Mouse (Mus musculus) liver, embryonic 12.5 days (tissue): ENCODE measurements around the gene Acss1. TPM values are rescaled to one million over a fixed set of nuclear protein-coding genes. Genes with fewer than 3 reads are reported as not detected.
A peak's percentile ranks its signal among the peaks of the same experiment; 100 is the strongest.

Experiments
- ATAC-seq: fragments of 200-750 bp; cut with Nextera tagmentation; 2 replicates; pipeline ENCODE4 v1.8.0; 2017; ENCODE audit warnings: moderate number of reproducible peaks, mild to moderate bottlenecking, moderate library complexity
- H3K27ac ChIP-seq: fragments of 300-500 bp; sonication (generic); 2 replicates; pipeline ENCODE4 v1.5.1; 2016; ENCODE audit warnings: mild to moderate bottlenecking
- H3K27me3 ChIP-seq: fragments of 300-500 bp; sonication (generic); replicated peaks from 2 replicates; pipeline ENCODE4 v1.6.1; 2016; ENCODE audit warnings: mild to moderate bottlenecking, moderate library complexity
- H3K36me3 ChIP-seq: fragments of 300-500 bp; sonication (generic); 2 replicates; pipeline ENCODE4 v1.6.1; 2016; ENCODE audit warnings: mild to moderate bottlenecking, moderate library complexity
- H3K4me1 ChIP-seq: fragments of 300-500 bp; sonication (generic); 2 replicates; pipeline ENCODE4 v1.6.1; 2016
- H3K4me2 ChIP-seq: fragments of 300-500 bp; sonication (generic); 2 replicates; pipeline ENCODE4 v1.6.1; 2016; ENCODE audit warnings: mild to moderate bottlenecking, moderate library complexity
- H3K4me3 ChIP-seq: fragments of 300-500 bp; sonication (generic); 2 replicates; pipeline ENCODE4 v1.5.1; 2016; ENCODE audit warnings: mild to moderate bottlenecking, moderate library complexity
- H3K9ac ChIP-seq: fragments of 300-500 bp; sonication (generic); 2 replicates; pipeline ENCODE4 v1.6.1; 2016; ENCODE audit warnings: mild to moderate bottlenecking, moderate library complexity
- H3K9me3 ChIP-seq: fragments of 300-500 bp; sonication (generic); replicated peaks from 2 replicates; pipeline ENCODE4 v1.6.1; 2016; ENCODE audit warnings: mild to moderate bottlenecking, moderate library complexity
- WGBS: fragments of 180-500 bp; shearing (Covaris S2); methylation state at CpG from one replicate; pipeline ENCODE4 v1.1.7; 2016; ENCODE audit not compliant: insufficient replicate concordance; 5-methylcytosine and 5-hydroxymethylcytosine counted together
- polyA plus RNA-seq: library from polyadenylated mRNA; unstranded; fragments of >200 nt; fragmentation: Nextera tagmentation; extraction: Ambion mirVana; gene quantifications from 2 replicates; pipeline ENCODE4 v1.2.1, GENCODE M21; 2016

The Acss1 gene
- polyA plus RNA-seq, 1 experiment from 2014 or later, result 47.4 TPM

GRCm38 (mm10) chr2:150624926-150625325, 43.4 kb downstream of the Acss1 start:
- 88% methylated on average over 8 of the region's 8 CpGs for WGBS
- H3K27me3 ChIP-seq, result no peaks in the 10 kb centered on the region
- peaks cover 100% of the 10 kb centered on the region for H3K36me3 ChIP-seq
- no peak overlapping the region for H3K4me2 ChIP-seq
- H3K27ac ChIP-seq, result no peak overlapping the region
- H3K4me1 ChIP-seq, result no peaks in the 10 kb centered on the region
- H3K4me3 ChIP-seq, result no peak overlapping the region
- no peaks in the 10 kb centered on the region for H3K9me3 ChIP-seq
- ATAC-seq, result no peak
- H3K9ac ChIP-seq, result no peak overlapping the region

- 72% methylated on average over 3 of the region's 3 CpGs for WGBS
These were observed 44.3 kb downstream of the Acss1 start for GRCm38 (mm10) chr2:150623957-150624356.

GRCm38 (mm10) chr2:150621698-150622097, 46.6 kb downstream of the Acss1 start:
- Histone ChIP-seq H3K9ac (no peak overlapping the region), H3K4me2 (no peak overlapping the region), H3K27ac (no peak overlapping the region), H3K36me3 (peaks cover 100% of the 10 kb centered on the region), H3K4me3 (no peak overlapping the region), H3K27me3 (no peaks in the 10 kb centered on the region), H3K4me1 (no peaks in the 10 kb centered on the region), H3K9me3 (no peaks in the 10 kb centered on the region)
- ATAC-seq, result no peak
- WGBS, result 64% methylated on average over 3 of the region's 3 CpGs

More at GRCm38 (mm10) chr2:150623957-150624356, 44.3 kb downstream of the Acss1 start:
- Histone ChIP-seq H3K27ac (no peak overlapping the region), H3K9me3 (no peaks in the 10 kb centered on the region), H3K36me3 (peaks cover 100% of the 10 kb centered on the region), H3K4me1 (no peaks in the 10 kb centered on the region), H3K4me2 (no peak overlapping the region), H3K27me3 (no peaks in the 10 kb centered on the region), H3K4me3 (no peak overlapping the region), H3K9ac (no peak overlapping the region)
- no peak for ATAC-seq

- H3K4me2 ChIP-seq, result no peak overlapping the region
- H3K27me3 ChIP-seq, result no peaks in the 10 kb centered on the region
- no peak overlapping the region for H3K4me3 ChIP-seq
- ATAC-seq, result peak; percentile 17; the same call in 1 of the 2 replicates
- H3K9ac ChIP-seq, result no peak overlapping the region
- no peaks in the 10 kb centered on the region for H3K36me3 ChIP-seq
- WGBS, result 33% methylated on average over 3 of the region's 3 CpGs
- H3K27ac ChIP-seq, result peak overlapping the region; percentile 12; the same call in 1 of the 2 replicates
- peaks cover 36% of the 10 kb centered on the region for H3K4me1 ChIP-seq
- no peaks in the 10 kb centered on the region for H3K9me3 ChIP-seq
These were observed 58.2 kb downstream of the Acss1 start for GRCm38 (mm10) chr2:150610097-150610496.

- WGBS, result 1% methylated on average over 10 of the region's 10 CpGs
- peak overlapping the region; percentile 77 for H3K4me3 ChIP-seq
- H3K9ac ChIP-seq, result peak overlapping the region; percentile 83
- H3K27ac ChIP-seq, result peak overlapping the region; percentile 81
- H3K4me1 ChIP-seq, result peaks cover 36% of the 10 kb centered on the region
- ATAC-seq, result peak; percentile 48
- H3K27me3 ChIP-seq, result no peaks in the 10 kb centered on the region
- 0 out of 2 replicates have a peak, but pooled peaks cover 4% of the 10 kb centered on the region for H3K36me3 ChIP-seq
- H3K9me3 ChIP-seq, result no peaks in the 10 kb centered on the region
- peak overlapping the region; percentile 83 for H3K4me2 ChIP-seq
These were observed 59.3 kb downstream of the Acss1 start for GRCm38 (mm10) chr2:150608872-150609560.

- H3K27me3 ChIP-seq, result no peaks in the 10 kb centered on the region
- peak within 1 kb of the TSS; percentile 77 for H3K4me3 ChIP-seq
- ATAC-seq, result peak; percentile 90
- peak within 1 kb of the TSS; percentile 81 for H3K27ac ChIP-seq
- peak within 1 kb of the TSS; percentile 83 for H3K9ac ChIP-seq
- under 1% methylated on average over 42 of the region's 42 CpGs for WGBS
- H3K4me1 ChIP-seq, result peaks cover 36% of the 10 kb centered on the region
- no peaks in the 10 kb centered on the region for H3K9me3 ChIP-seq
- H3K4me2 ChIP-seq, result peak within 1 kb of the TSS; percentile 83
- 0 out of 2 replicates have a peak, but pooled peaks cover 6% of the 10 kb centered on the region for H3K36me3 ChIP-seq
These were observed 60.1 kb downstream of the Acss1 start, which contains the start of gene Apmap for GRCm38 (mm10) chr2:150608087-150608799. Gene Apmap (minus strand): TSS chr2:150608567.

- Histone ChIP-seq H3K4me2 (peak overlapping the region; percentile 83), H3K4me1 (peaks cover 36% of the 10 kb centered on the region), H3K27ac (no peak overlapping the region), H3K36me3 (0 out of 2 replicates have a peak, but pooled peaks cover 6% of the 10 kb centered on the region), H3K27me3 (no peaks in the 10 kb centered on the region), H3K9me3 (no peaks in the 10 kb centered on the region), H3K4me3 (peak overlapping the region; percentile 77), H3K9ac (peak overlapping the region; percentile 83)
- ATAC-seq, result no peak
- 15% methylated on average over 1 of the region's 1 CpGs for WGBS
These were observed 61.2 kb downstream of the Acss1 start for GRCm38 (mm10) chr2:150607086-150607485.

- WGBS, result 69% methylated on average over 2 of the region's 2 CpGs
- Histone ChIP-seq H3K9ac (no peak overlapping the region), H3K27me3 (no peaks in the 10 kb centered on the region), H3K4me1 (peaks cover 29% of the 10 kb centered on the region), H3K9me3 (no peaks in the 10 kb centered on the region), H3K36me3 (0 out of 2 replicates have a peak, but pooled peaks cover 6% of the 10 kb centered on the region), H3K4me3 (no peak overlapping the region), H3K4me2 (no peak overlapping the region), H3K27ac (no peak overlapping the region)
- no peak for ATAC-seq
These were observed 63.5 kb downstream of the Acss1 start for GRCm38 (mm10) chr2:150604802-150605201.

GRCm38 (mm10) chr2:150602166-150602565, 66.1 kb downstream of the Acss1 start:
- Histone ChIP-seq H3K27me3 (no peaks in the 10 kb centered on the region), H3K27ac (no peak overlapping the region), H3K4me3 (no peak overlapping the region), H3K4me1 (peaks cover 10% of the 10 kb centered on the region), H3K4me2 (no peak overlapping the region), H3K9me3 (no peaks in the 10 kb centered on the region), H3K36me3 (peaks cover 27% of the 10 kb centered on the region), H3K9ac (no peak overlapping the region)
- ATAC-seq, result no peak
- 81% methylated on average over 2 of the region's 2 CpGs for WGBS

- Histone ChIP-seq H3K9me3 (no peaks in the 10 kb centered on the region), H3K36me3 (peaks cover 33% of the 10 kb centered on the region), H3K4me3 (no peak overlapping the region), H3K9ac (no peak overlapping the region), H3K4me2 (no peak overlapping the region), H3K27me3 (no peaks in the 10 kb centered on the region), H3K27ac (no peak overlapping the region), H3K4me1 (no peaks in the 10 kb centered on the region)
- ATAC-seq, result no peak
- WGBS, result 90% methylated on average over 2 of the region's 2 CpGs
These were observed 68.0 kb downstream of the Acss1 start for GRCm38 (mm10) chr2:150600263-150600662.

- H3K9ac ChIP-seq, result no peak overlapping the region
- no peak overlapping the region for H3K4me2 ChIP-seq
- H3K27me3 ChIP-seq, result no peaks in the 10 kb centered on the region
- ATAC-seq, result no peak
- H3K36me3 ChIP-seq, result peaks cover 62% of the 10 kb centered on the region
- WGBS, result 61% methylated on average over 3 of the region's 3 CpGs
- H3K4me3 ChIP-seq, result no peak overlapping the region
- no peaks in the 10 kb centered on the region for H3K4me1 ChIP-seq
- no peak overlapping the region for H3K27ac ChIP-seq
- H3K9me3 ChIP-seq, result no peaks in the 10 kb centered on the region
These were observed 72.7 kb downstream of the Acss1 start for GRCm38 (mm10) chr2:150595411-150596190.
